Mouse (Mus musculus): Measurements from ENCODE around the gene Ablim2.

Gene Ablim2

DNA sequence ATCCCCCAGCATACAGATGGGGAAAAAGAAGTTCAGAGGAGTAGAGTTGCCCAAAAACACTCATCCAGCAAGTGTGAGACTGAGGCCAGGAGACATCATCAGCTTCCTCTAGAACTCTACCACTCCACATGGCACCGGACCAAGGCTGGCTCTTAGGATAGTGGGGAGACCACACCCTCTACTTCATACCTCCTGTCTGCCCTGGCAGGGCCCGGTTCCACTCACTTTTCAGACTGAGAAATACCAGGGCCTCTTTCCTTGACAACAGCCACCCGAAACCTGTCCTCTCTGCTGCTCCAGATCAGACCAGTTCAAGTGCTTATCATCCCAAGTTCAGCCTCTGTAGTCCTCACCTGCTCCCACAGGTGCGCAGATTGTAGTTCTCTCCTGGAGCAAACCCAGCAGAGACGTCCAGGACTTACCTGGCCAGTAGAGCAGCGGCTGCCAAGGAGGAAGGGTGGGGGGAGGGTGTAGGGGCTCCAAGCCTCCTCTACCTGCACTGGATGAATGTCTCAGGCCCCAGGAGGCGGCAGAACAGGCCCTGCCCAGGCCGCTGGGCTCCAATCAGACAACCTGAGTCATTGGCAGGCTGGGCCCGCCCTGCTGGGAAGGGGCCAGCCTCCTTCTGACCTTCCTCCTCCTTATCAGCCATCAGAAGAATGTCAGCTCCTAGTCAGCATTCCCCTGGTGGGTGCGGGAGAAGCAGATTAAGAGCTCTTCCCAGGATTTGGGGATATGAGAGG lies 18.0 kb upstream of the Ablim2 start, which contains the start of gene Sh3tc1:
Gene Sh3tc1, minus strand, starts transcription at position 452 of the 743 bp plus-strand sequence.
- no peak for DNase-seq (ENCODE audit: low spot score)

GRCm38 (mm10) chr5:35740716-35741115 lies 17.0 kb upstream of the Ablim2 start:
- DNase-seq (ENCODE audit: low spot score): no peak

- no peak for DNase-seq (ENCODE audit: low spot score)
Measured at GRCm38 (mm10) chr5:35741225-35741820, 16.4 kb upstream of the Ablim2 start.

GRCm38 (mm10) chr5:35743238-35743951 lies 14.3 kb upstream of the Ablim2 start:
- no peak for DNase-seq (ENCODE audit: low spot score)

DNA sequence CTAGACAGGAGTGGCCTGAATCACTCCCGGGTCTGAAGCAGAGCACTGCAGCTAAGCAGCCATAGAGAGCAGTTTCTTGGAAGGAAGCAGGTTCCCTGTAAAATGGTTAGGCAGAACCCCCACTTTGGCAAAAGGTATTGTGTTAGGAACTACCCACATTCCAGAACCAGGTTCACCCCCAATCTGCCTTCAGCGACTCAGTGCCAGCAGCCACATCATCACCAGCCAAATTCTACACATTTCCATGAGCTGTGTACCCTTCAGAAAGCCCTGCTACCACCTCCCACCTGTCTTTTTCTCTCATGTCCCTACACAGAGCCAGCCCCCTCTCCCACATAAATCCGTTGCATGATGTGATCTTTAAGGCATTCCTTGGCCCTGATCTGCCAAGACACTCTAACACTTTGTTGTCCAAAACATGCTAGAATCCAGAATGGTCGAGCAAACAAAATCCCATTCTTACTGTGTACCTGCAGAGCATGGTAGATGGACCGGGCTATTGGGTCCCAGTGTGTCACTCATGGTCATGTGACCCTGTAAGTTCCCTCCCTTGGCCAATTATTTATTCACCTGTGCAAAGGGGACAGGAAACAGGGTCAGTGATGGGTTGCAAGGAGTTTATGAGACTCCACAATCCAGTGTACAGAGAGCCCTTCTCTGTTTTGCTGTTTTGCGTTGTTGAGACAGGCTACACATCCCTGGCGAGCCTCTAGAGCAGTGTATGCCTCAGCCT lies 13.5 kb upstream of the Ablim2 start:
- DNase-seq (ENCODE audit: low spot score): no peak

DNA sequence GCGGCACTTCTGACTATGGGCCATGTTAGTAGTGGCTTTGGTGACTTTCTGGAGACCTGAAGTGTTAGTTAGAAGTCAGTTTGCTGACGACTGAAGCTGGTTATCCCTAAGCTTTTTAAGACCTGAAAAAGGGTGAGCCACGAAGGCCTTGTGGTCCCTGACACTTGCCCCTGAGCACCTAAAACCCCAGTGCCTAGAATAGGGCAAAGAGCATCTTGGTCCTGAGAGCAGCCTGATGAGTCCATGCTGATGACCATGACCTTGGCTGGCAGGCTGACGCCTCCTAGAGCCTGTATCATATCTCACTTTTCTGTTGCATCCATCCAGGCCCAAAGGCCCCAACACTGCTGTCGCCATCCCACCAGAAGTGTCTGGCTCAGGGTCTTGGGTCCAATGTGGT lies 12.3 kb upstream of the Ablim2 start:
- DNase-seq (ENCODE audit: low spot score): no peak

GRCm38 (mm10) chr5:35746910-35747309 lies 10.8 kb upstream of the Ablim2 start:
- DNase-seq (ENCODE audit: low spot score): no peak

- DNase-seq (ENCODE audit: low spot score): no peak
Measured at GRCm38 (mm10) chr5:35749416-35749815, 8.3 kb upstream of the Ablim2 start.

DNA sequence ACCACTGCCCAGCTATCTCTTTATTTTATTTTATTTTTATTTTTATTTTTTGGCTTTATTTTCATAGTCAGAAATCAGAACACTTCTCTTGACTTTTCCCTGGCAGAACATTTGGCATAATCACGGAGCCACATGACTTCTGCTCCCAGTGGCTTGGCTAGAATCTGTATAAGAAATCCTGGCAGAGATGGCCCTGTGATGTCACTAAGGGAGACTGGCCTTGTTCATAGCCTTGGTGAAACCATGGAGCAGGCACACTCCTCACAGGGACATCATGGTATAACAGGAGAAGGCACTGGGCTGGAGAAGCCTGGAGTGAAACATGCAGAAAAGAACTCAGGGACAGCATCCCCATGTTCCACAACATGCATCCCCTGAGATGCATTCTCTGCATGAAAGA lies 7.7 kb upstream of the Ablim2 start:
- no peak for DNase-seq (ENCODE audit: low spot score)

DNA sequence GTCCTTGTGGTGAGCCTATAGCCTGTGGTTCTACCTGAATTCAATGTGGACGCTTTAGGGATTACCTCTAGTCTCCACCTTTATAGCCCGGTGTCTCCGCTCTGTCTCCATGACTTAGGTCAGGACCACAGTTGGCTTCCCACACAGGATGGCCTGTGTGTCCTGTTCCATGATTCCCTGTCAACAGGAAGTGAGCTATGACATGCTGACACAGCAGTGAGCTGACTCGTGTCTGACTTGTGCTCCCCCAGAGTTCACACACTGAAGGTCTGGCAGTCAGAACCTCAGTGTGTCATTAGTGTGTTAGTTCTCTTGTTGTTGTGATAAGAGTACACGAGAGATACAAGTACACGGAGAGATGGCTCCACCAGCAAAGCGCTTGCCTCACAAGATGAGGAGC lies 6.7 kb upstream of the Ablim2 start:
- DNase-seq (ENCODE audit: low spot score): no peak

DNA sequence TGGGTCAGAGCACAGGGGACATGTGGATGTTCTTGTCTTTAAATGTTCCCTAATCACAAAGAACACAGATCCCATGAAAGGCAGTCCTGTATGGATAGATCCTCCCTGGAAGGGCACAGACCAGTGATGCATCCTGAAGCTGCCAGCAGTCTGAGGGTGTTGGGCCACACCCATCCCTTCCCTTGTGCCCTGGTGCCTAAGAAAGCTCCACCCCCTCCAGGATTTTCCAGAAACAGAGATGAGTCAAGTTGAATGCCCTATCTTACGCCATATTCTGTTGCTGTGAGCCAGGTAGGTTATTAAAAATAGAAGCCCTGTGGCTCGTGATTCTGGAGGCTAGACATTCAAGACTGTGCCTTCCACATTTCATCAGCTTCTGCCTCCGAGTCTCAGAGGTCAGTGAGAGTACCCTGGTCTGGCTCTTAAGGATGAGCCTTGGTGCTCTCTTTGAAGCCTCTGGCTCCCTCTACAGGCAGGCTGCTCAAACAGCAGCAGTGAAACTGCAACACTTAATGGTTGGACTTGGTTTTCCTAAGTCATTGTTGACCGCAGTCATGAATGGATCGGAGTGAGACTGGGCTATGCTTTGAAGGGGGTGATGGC lies 2.4 kb upstream of the Ablim2 start:
- DNase-seq (ENCODE audit: low spot score): peak; percentile 36

GRCm38 (mm10) chr5:35756020-35756419 lies 1.7 kb upstream of the Ablim2 start:
- no peak for DNase-seq (ENCODE audit: low spot score)

DNA sequence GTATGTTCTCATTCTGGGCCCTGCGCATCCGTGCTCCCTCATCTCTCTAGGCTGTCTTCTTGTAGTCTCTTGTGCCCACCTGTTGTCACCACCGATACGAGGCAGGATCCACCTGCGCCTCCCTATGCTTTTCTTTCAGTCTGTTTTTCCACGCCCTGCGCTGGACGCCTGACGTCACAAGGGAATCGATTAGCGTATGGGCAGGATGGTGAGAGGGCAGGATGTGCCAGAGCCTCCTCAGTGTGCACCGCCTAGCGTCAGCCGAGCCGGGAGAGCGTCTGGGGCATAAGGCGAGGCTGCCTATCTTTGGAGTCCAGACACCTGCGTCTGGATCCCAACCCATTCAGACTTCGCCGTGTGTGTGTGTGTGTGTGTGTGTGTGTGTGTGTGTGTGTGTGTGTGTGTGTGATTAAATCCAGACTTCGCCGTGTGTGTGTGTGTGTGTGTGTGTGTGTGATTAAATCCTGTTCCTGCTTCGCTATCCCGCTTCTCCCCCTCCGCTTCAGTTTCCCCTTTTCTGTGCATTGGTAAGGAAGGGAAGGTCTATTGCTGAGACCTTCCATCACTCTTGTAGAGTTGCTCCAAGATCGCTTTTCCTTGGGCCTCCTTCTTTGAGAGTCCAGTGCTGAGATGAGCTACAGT lies 562 bp upstream of the Ablim2 start:
- DNase-seq (ENCODE audit: low spot score): no peak

GRCm38 (mm10) chr5:35758081-35759053 lies 687 bp downstream of the Ablim2 start:
- DNase-seq (ENCODE audit: low spot score): no peak

DNA sequence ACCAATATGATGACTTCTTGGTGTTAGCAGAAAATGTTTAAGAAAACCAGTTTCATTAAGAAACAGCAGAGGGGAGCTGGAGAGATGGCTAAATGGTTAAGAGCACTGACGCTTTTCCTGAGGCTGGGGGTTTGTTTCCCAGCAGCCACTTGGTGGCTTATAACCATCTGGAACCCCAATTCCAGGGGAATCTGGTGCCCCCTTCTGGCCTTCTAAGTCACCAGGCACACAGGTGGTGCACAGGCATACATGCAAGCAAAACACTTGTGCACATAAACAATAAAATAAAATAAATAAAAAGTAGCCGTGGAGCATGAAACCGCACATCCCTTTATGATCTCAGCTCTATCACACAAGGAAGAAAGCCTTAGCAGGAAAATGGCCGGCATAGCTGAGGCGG lies 3.6 kb downstream of the Ablim2 start:
- DNase-seq (ENCODE audit: low spot score): no peak

- DNase-seq (ENCODE audit: low spot score): no peak
Measured at GRCm38 (mm10) chr5:35762388-35762787, 4.7 kb downstream of the Ablim2 start.

DNA sequence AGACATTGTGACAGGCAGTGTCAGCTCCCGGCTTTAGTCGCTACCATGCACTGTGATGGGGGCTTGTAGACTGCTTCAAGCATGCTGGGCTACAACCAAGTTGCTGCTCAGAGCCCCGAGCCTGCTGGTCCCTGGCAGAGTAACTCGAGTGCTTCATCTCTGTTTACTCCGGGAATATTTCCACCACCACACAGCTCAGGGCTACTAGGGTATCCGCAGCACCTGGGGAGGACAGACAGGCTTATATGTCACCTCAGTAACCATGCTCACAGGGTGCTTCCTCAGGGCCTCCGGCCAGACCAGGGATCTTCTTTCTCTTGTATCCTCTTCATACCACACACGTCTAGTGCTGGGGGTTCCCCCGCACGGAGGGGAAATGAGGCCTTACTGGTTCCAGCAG lies 5.2 kb downstream of the Ablim2 start:
- DNase-seq (ENCODE audit: low spot score): no peak

GRCm38 (mm10) chr5:35765909-35766308 lies 8.2 kb downstream of the Ablim2 start:
- no peak for DNase-seq (ENCODE audit: low spot score)

- no peak for DNase-seq (ENCODE audit: low spot score)
Measured at GRCm38 (mm10) chr5:35768525-35768924, 10.8 kb downstream of the Ablim2 start.

- DNase-seq (ENCODE audit: low spot score): no peak
Measured at GRCm38 (mm10) chr5:35768997-35769396, 11.3 kb downstream of the Ablim2 start.

Data from testis, postnatal 14 days (tissue).